Mouse (Mus musculus) erythroblast, embryonic 14.5 days (primary cell): Measurements from ENCODE around the gene Tmem248.

Source experiments
- GATA1 ChIP-seq: IDR thresholded peaks from 2 replicates; pipeline ENCODE4 v1.6.1; 2012; ENCODE audit warnings: low read length, inconsistent platforms, mixed read lengths
- TAL1 ChIP-seq: IDR thresholded peaks from 3 replicates; pipeline ENCODE4 v1.6.1; 2012; ENCODE audit warnings: low read length, inconsistent platforms, mixed read lengths

DNA sequence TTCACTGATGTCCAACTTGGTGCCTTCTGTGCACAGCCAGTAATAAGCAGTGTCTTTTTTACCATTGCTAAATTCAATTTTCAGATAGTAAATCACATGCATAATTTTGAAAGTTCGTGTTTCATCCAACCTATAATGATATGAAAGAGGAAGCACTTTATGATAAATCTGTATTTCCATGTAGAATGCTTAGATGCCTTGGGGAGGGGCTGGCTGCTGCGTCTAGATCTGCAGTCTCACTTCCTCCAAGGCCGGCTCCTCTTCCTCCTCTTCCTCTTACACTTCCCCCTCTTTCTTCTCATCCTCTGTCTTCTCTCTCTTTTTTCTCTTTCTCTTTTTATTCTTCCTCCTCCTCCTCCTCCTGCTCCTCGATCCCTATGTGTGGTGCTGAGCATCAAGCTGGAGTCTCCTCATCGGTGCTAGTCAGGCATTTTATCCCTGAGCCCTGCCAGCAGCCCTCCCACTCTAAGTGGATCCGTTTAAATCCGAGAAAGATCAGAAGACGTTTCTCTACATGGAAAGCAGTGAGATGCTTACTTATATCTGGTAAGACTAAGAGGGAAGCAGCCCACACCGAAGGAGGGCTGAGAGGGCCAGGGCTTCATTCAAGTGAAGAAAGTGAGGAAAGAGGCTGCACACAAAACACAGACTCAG lies 66.3 kb downstream of the Tmem248 start:
- TF ChIP-seq GATA1 (no peak), TAL1 (no peak)
